15 mouse cellular contexts compared by ENCODE assay signal in genomic region chr7:66303922-66304660, GRCm38 (mm10).
DNase-seq lines count a peak whose midpoint lies in the region; ATAC-seq lines count a peak whose summit lies in the region.
"Had no signal": no experiment of that assay in that cellular context is flagged by ENCODE, and none has a peak within 500 bp of the region (broad histone marks: within the 10 kb centered on the region; RNA-seq: fewer than 3 reads in every experiment).

No protein-coding gene starts in this region.

- H3K9me3 ChIP-seq in lung, embryonic 15.5 days = no peaks in the 10 kb centered on the region
- H3K9me3 ChIP-seq: forebrain, embryonic 15.5 days; heart, embryonic 13.5 days; limb, embryonic 15.5 days had no signal

- H3K9ac ChIP-seq in lung, embryonic 15.5 days = no peak overlapping the region
- H3K9ac ChIP-seq: forebrain, embryonic 15.5 days; heart, embryonic 13.5 days; limb, embryonic 15.5 days had no signal

- DNase-seq in lung, postnatal 4 days = no peak
- DNase-seq in B cell, adult 2 months = peak; percentile 35 to 40
- peak; percentile 13 for DNase-seq in MN1 (ENCODE audit: low spot score)
- no peak for DNase-seq in gastrocnemius, postnatal 36 days
- DNase-seq in adrenal gland, adult (ENCODE audit: inconsistent age in 2 of 2, low spot score in 1 of 2) = no peak
- DNase-seq: cerebellum, adult 2 months; embryo, embryonic 11 days; gastrocnemius, postnatal 14 days had no signal

- H3K4me2 ChIP-seq in lung, embryonic 15.5 days = no peak overlapping the region
- H3K4me2 ChIP-seq: forebrain, embryonic 15.5 days; heart, embryonic 13.5 days; limb, embryonic 15.5 days had no signal

- H3K4me1 ChIP-seq in lung, embryonic 15.5 days = peaks cover 34% of the 10 kb centered on the region

- H3K4me3 ChIP-seq in lung, embryonic 15.5 days = no peak overlapping the region
- H3K4me3 ChIP-seq: forebrain, embryonic 15.5 days; heart, embryonic 13.5 days; limb, embryonic 15.5 days had no signal

- intact Hi-C loops in gastrocnemius, postnatal 36 days (cut with DNase I) = no loop called here

- peak overlapping the region; percentile 39; the same call in 1 of the 2 replicates for H3K27ac ChIP-seq in lung, embryonic 15.5 days
- H3K27ac ChIP-seq: forebrain, embryonic 15.5 days had no signal

- no peak for ATAC-seq in lung, embryonic 15.5 days (ENCODE audit: borderline replicate concordance, extremely low read depth, low FRiP score, low TSS enrichment)
- ATAC-seq in megakaryocyte-erythroid progenitor cell, adult 5-6 weeks (replicated peaks; ENCODE audit: low FRiP score, low TSS enrichment, poor library complexity, severe bottlenecking) = peak; percentile 57
- ATAC-seq: CD4-positive, CD25-positive, alpha-beta regulatory T cell, adult 4 months; forebrain, embryonic 15.5 days; hindbrain, postnatal 0 days had no signal

- H3K36me3 ChIP-seq in lung, embryonic 15.5 days = peaks cover 28% of the 10 kb centered on the region
- H3K36me3 ChIP-seq: forebrain, embryonic 15.5 days had no signal

- no peaks in the 10 kb centered on the region for H3K27me3 ChIP-seq in lung, embryonic 15.5 days
- H3K27me3 ChIP-seq: forebrain, embryonic 15.5 days; limb, embryonic 15.5 days had no signal

- 82% methylated on average over 14 of the region's 14 CpGs for WGBS in lung, embryonic 15.5 days

Comparison
In these comparisons a context has a peak if more than half of its experiments do, and no peak if none do; other contexts are left out.
1. DNase-seq: peak in B cell, adult 2 months (2 of 2) and MN1 (single experiment); none in lung, postnatal 4 days (0 of 2), gastrocnemius, postnatal 36 days (0 of 2) and adrenal gland, adult (0 of 2).